Mouse (Mus musculus): Measurements from ENCODE around the gene Jak3. TPM values are rescaled to one million over a fixed set of nuclear protein-coding genes. Genes with fewer than 3 reads are reported as not detected.

The Jak3 gene
- polyA plus RNA-seq, 1 experiment, result 20.3 TPM

- TF ChIP-seq POLR2A (IDR thresholded peaks at IDR 0.05; ENCODE audit: low read depth, low read length) (no peak), CTCF (IDR thresholded peaks at IDR 0.05; ENCODE audit: extremely low read depth, insufficient read length, insufficient replicate concordance, low read depth, low read length) (no peak)
- Histone ChIP-seq H3K27ac (ENCODE audit: insufficient read depth, low read depth, low read length) (no peak overlapping the region), H3K4me1 (ENCODE audit: control insufficient read depth, insufficient read depth, insufficient read length, low read length) (no peaks in the 10 kb centered on the region), H3K36me3 (ENCODE audit: control insufficient read depth, insufficient read depth, low read length) (no peaks in the 10 kb centered on the region), H3K4me3 (ENCODE audit: low read depth, low read length) (no peak overlapping the region), H3K27me3 (ENCODE audit: control insufficient read depth, insufficient read depth, low read length) (no peaks in the 10 kb centered on the region)
- WGBS, result 78% methylated on average over 9 of the region's 9 CpGs
Measured at GRCm38 (mm10) chr8:71645510-71645909, 30.6 kb upstream of the Jak3 start.

GRCm38 (mm10) chr8:71654600-71654999 is 21.5 kb upstream of the Jak3 start:
- no peak overlapping the region for H3K4me3 ChIP-seq (ENCODE audit: low read depth, low read length)
- WGBS, result 2% methylated on average over 24 of the region's 24 CpGs

GRCm38 (mm10) chr8:71657816-71658215 is 18.3 kb upstream of the Jak3 start:
- peaks cover 17% of the 10 kb centered on the region for H3K27me3 ChIP-seq (ENCODE audit: control insufficient read depth, insufficient read depth, low read length)
- no peak overlapping the region for H3K4me3 ChIP-seq (ENCODE audit: low read depth, low read length)
- H3K4me1 ChIP-seq (ENCODE audit: control insufficient read depth, insufficient read depth, insufficient read length, low read length), result peaks cover 9% of the 10 kb centered on the region
- no peaks in the 10 kb centered on the region for H3K36me3 ChIP-seq (ENCODE audit: control insufficient read depth, insufficient read depth, low read length)
- WGBS, result 25% methylated on average over 8 of the region's 9 CpGs
- TF ChIP-seq CTCF (IDR thresholded peaks at IDR 0.05; ENCODE audit: extremely low read depth, insufficient read length, insufficient replicate concordance, low read depth, low read length) (no peak), POLR2A (IDR thresholded peaks at IDR 0.05; ENCODE audit: low read depth, low read length) (no peak)
- H3K27ac ChIP-seq (ENCODE audit: insufficient read depth, low read depth, low read length), result no peak overlapping the region

More at GRCm38 (mm10) chr8:71654600-71654999, 21.5 kb upstream of the Jak3 start:
- no peaks in the 10 kb centered on the region for H3K36me3 ChIP-seq (ENCODE audit: control insufficient read depth, insufficient read depth, low read length)
- peaks cover 9% of the 10 kb centered on the region for H3K4me1 ChIP-seq (ENCODE audit: control insufficient read depth, insufficient read depth, insufficient read length, low read length)
- TF ChIP-seq POLR2A (IDR thresholded peaks at IDR 0.05; ENCODE audit: low read depth, low read length), result no peak
- TF ChIP-seq CTCF (IDR thresholded peaks at IDR 0.05; ENCODE audit: extremely low read depth, insufficient read length, insufficient replicate concordance, low read depth, low read length), result no peak
- H3K27ac ChIP-seq (ENCODE audit: insufficient read depth, low read depth, low read length), result no peak overlapping the region
- H3K27me3 ChIP-seq (ENCODE audit: control insufficient read depth, insufficient read depth, low read length), result peaks cover 14% of the 10 kb centered on the region

GRCm38 (mm10) chr8:71658515-71659049 is 17.5 kb upstream of the Jak3 start:
- H3K27me3 ChIP-seq (ENCODE audit: control insufficient read depth, insufficient read depth, low read length), result peaks cover 17% of the 10 kb centered on the region
- 21% methylated on average over 17 of the region's 17 CpGs for WGBS

GRCm38 (mm10) chr8:71659751-71660150 is 16.3 kb upstream of the Jak3 start:
- Histone ChIP-seq H3K4me1 (ENCODE audit: control insufficient read depth, insufficient read depth, insufficient read length, low read length) (peaks cover 5% of the 10 kb centered on the region), H3K27ac (ENCODE audit: insufficient read depth, low read depth, low read length) (no peak overlapping the region), H3K36me3 (ENCODE audit: control insufficient read depth, insufficient read depth, low read length) (no peaks in the 10 kb centered on the region), H3K4me3 (ENCODE audit: low read depth, low read length) (no peak overlapping the region), H3K27me3 (ENCODE audit: control insufficient read depth, insufficient read depth, low read length) (peaks cover 14% of the 10 kb centered on the region)
- 45% methylated on average over 1 of the region's 1 CpGs for WGBS
- TF ChIP-seq CTCF (IDR thresholded peaks at IDR 0.05; ENCODE audit: extremely low read depth, insufficient read length, insufficient replicate concordance, low read depth, low read length) (no peak), POLR2A (IDR thresholded peaks at IDR 0.05; ENCODE audit: low read depth, low read length) (no peak)

More at GRCm38 (mm10) chr8:71658515-71659049, 17.5 kb upstream of the Jak3 start:
- Histone ChIP-seq H3K27ac (ENCODE audit: insufficient read depth, low read depth, low read length) (no peak overlapping the region), H3K36me3 (ENCODE audit: control insufficient read depth, insufficient read depth, low read length) (no peaks in the 10 kb centered on the region), H3K4me1 (ENCODE audit: control insufficient read depth, insufficient read depth, insufficient read length, low read length) (peaks cover 9% of the 10 kb centered on the region), H3K4me3 (ENCODE audit: low read depth, low read length) (no peak overlapping the region)
- TF ChIP-seq POLR2A (IDR thresholded peaks at IDR 0.05; ENCODE audit: low read depth, low read length) (no peak), CTCF (IDR thresholded peaks at IDR 0.05; ENCODE audit: extremely low read depth, insufficient read length, insufficient replicate concordance, low read depth, low read length) (no peak)

- TF ChIP-seq CTCF (IDR thresholded peaks at IDR 0.05; ENCODE audit: extremely low read depth, insufficient read length, insufficient replicate concordance, low read depth, low read length) (peak; percentile 95), POLR2A (IDR thresholded peaks at IDR 0.05; ENCODE audit: low read depth, low read length) (no peak)
- Histone ChIP-seq H3K27ac (ENCODE audit: insufficient read depth, low read depth, low read length) (no peak overlapping the region), H3K27me3 (ENCODE audit: control insufficient read depth, insufficient read depth, low read length) (peaks cover 7% of the 10 kb centered on the region; the same call in 1 of the 2 replicates), H3K36me3 (ENCODE audit: control insufficient read depth, insufficient read depth, low read length) (no peaks in the 10 kb centered on the region), H3K4me3 (ENCODE audit: low read depth, low read length) (no peak overlapping the region), H3K4me1 (ENCODE audit: control insufficient read depth, insufficient read depth, insufficient read length, low read length) (peaks cover 5% of the 10 kb centered on the region)
- 13% methylated on average over 36 of the region's 36 CpGs for WGBS
Measured at GRCm38 (mm10) chr8:71660325-71661120, 15.6 kb upstream of the Jak3 start.

All from small intestine, adult 2 months (tissue).